Mouse (Mus musculus) frontal cortex, postnatal 36 days (tissue): ENCODE data around the gene Tmem268.

Experiments
- DNase-seq, 2 experiments: peaks; one replicate each; pipeline ENCODE4 v3.0.0; 2022; ENCODE audit warnings: low spot score in 2 of 2

The Tmem268 gene

GRCm38 (mm10) chr4:63555111-63555510, 3.5 kb upstream of the Tmem268 start:
- DNase-seq = no peak

- no peak for DNase-seq
Measured at GRCm38 (mm10) chr4:63556665-63557064, 1.9 kb upstream of the Tmem268 start.

- no peak for DNase-seq
Measured at GRCm38 (mm10) chr4:63557124-63558059, 1.2 kb upstream of the Tmem268 start.

GRCm38 (mm10) chr4:63559127-63559697, 631 bp downstream of the Tmem268 start:
- DNase-seq = no peak

GRCm38 (mm10) chr4:63560079-63560478, 1.5 kb downstream of the Tmem268 start:
- DNase-seq = no peak

- no peak for DNase-seq
Measured at GRCm38 (mm10) chr4:63561861-63562675, 3.5 kb downstream of the Tmem268 start.

GRCm38 (mm10) chr4:63562742-63563141, 4.2 kb downstream of the Tmem268 start:
- DNase-seq = no peak

- DNase-seq = no peak
Measured at GRCm38 (mm10) chr4:63567712-63568390, 9.3 kb downstream of the Tmem268 start.

GRCm38 (mm10) chr4:63569322-63569721, 10.7 kb downstream of the Tmem268 start:
- no peak for DNase-seq

- no peak for DNase-seq
Measured at GRCm38 (mm10) chr4:63570208-63570781, 11.7 kb downstream of the Tmem268 start.

GRCm38 (mm10) chr4:63572621-63573020, 14.0 kb downstream of the Tmem268 start:
- no peak for DNase-seq

GRCm38 (mm10) chr4:63579649-63580048, 21.1 kb downstream of the Tmem268 start:
- DNase-seq = no peak

GRCm38 (mm10) chr4:63580078-63580477, 21.5 kb downstream of the Tmem268 start:
- no peak for DNase-seq

- DNase-seq = no peak
Measured at GRCm38 (mm10) chr4:63582580-63582979, 24.0 kb downstream of the Tmem268 start.

GRCm38 (mm10) chr4:63585216-63585615, 26.6 kb downstream of the Tmem268 start:
- no peak for DNase-seq

GRCm38 (mm10) chr4:63586240-63586639, 27.7 kb downstream of the Tmem268 start:
- no peak for DNase-seq

- DNase-seq = no peak
Measured at GRCm38 (mm10) chr4:63589987-63590386, 31.4 kb downstream of the Tmem268 start.

- DNase-seq = no peak
Measured at GRCm38 (mm10) chr4:63590538-63590937, 32.0 kb downstream of the Tmem268 start.

- DNase-seq = no peak
Measured at GRCm38 (mm10) chr4:63594459-63595110, 36.0 kb downstream of the Tmem268 start.

- no peak for DNase-seq
Measured at GRCm38 (mm10) chr4:63595259-63595658, 36.7 kb downstream of the Tmem268 start.

- no peak for DNase-seq
Measured at GRCm38 (mm10) chr4:63596010-63596409, 37.4 kb downstream of the Tmem268 start.
